Mouse (Mus musculus) forebrain, embryonic 16.5 days (tissue): ENCODE results near the gene Adh1. TPM values are rescaled to one million over a fixed set of nuclear protein-coding genes. Genes with fewer than 3 reads are reported as not detected.

Source experiments
- ATAC-seq: fragments of 200-750 bp; cut with Nextera tagmentation; 2 replicates; pipeline ENCODE4 v1.8.0; 2017; ENCODE audit warnings: mild to moderate bottlenecking, moderate library complexity
- H3K27ac ChIP-seq: fragments of 300-500 bp; sonication (generic); 2 replicates; pipeline ENCODE4 v1.5.1; 2014; ENCODE audit warnings: low read length, control low read depth
- H3K27me3 ChIP-seq: fragments of 300-500 bp; sonication (generic); replicated peaks from 2 replicates; pipeline ENCODE4 v1.6.1; 2014; ENCODE audit warnings: low read length; ENCODE audit not compliant: control insufficient read depth, insufficient read depth
- H3K36me3 ChIP-seq: fragments of 300-500 bp; sonication (generic); 2 replicates; pipeline ENCODE4 v1.6.1; 2014; ENCODE audit not compliant: control insufficient read depth, insufficient read depth
- H3K4me1 ChIP-seq: fragments of 300-500 bp; sonication (generic); replicated peaks from 2 replicates; pipeline ENCODE4 v1.6.1; 2014; ENCODE audit warnings: low read length; ENCODE audit not compliant: control insufficient read depth, insufficient read depth
- H3K4me2 ChIP-seq: fragments of 300-500 bp; sonication (generic); 2 replicates; pipeline ENCODE4 v1.6.1; 2014; ENCODE audit warnings: mild to moderate bottlenecking, low read length, control low read depth
- H3K4me3 ChIP-seq: fragments of 300-500 bp; sonication (generic); replicated peaks from 2 replicates; pipeline ENCODE4 v1.5.1; 2014; ENCODE audit warnings: mild to moderate bottlenecking, low read length, control low read depth
- H3K9ac ChIP-seq: fragments of 300-500 bp; sonication (generic); replicated peaks from 2 replicates; pipeline ENCODE4 v1.6.1; 2014; ENCODE audit warnings: low read depth, low read length, control low read depth
- H3K9me3 ChIP-seq: fragments of 300-500 bp; sonication (generic); 2 replicates; pipeline ENCODE4 v1.6.1; 2016; ENCODE audit warnings: low read length; ENCODE audit not compliant: control insufficient read depth
- WGBS: fragments of 180-500 bp; shearing (Covaris S2); extraction: QIAGEN DNeasy Blood & Tissue Kit; methylation state at CpG from one replicate; pipeline ENCODE4 v1.1.7; 2014; 5-methylcytosine and 5-hydroxymethylcytosine counted together
- polyA plus RNA-seq: library from polyadenylated mRNA; unstranded; fragments of >200 nt; fragmentation: Nextera tagmentation; extraction: Ambion mirVana; gene quantifications from 2 replicates; pipeline ENCODE4 v1.2.1, GENCODE M21; 2015

The Adh1 gene
- polyA plus RNA-seq, 1 experiment from 2014 or later, result 0.28 TPM

GRCm38 (mm10) chr3:138239461-138239860 is 21.3 kb upstream of the Adh1 start:
- Histone ChIP-seq H3K4me1 (peaks cover 6% of the 10 kb centered on the region), H3K9me3 (peaks cover 2% of the 10 kb centered on the region; the same call in 1 of the 2 replicates), H3K27ac (no peak overlapping the region), H3K9ac (no peak overlapping the region), H3K36me3 (no peaks in the 10 kb centered on the region), H3K4me3 (no peak overlapping the region), H3K27me3 (no peaks in the 10 kb centered on the region), H3K4me2 (no peak overlapping the region)
- 84% methylated on average over 6 of the region's 6 CpGs for WGBS
- no peak for ATAC-seq

- H3K27ac ChIP-seq, result no peak overlapping the region
- WGBS, result 95% methylated on average over 3 of the region's 3 CpGs
These were observed 20.4 kb upstream of the Adh1 start for GRCm38 (mm10) chr3:138240411-138240810.

GRCm38 (mm10) chr3:138240942-138241341 is 19.8 kb upstream of the Adh1 start:
- Histone ChIP-seq H3K27me3 (no peaks in the 10 kb centered on the region), H3K4me1 (peaks cover 6% of the 10 kb centered on the region), H3K9me3 (no peaks in the 10 kb centered on the region), H3K4me3 (no peak overlapping the region), H3K9ac (no peak overlapping the region), H3K36me3 (no peaks in the 10 kb centered on the region), H3K27ac (no peak overlapping the region), H3K4me2 (no peak overlapping the region)
- WGBS, result 71% methylated on average over 5 of the region's 5 CpGs
- no peak for ATAC-seq

More at GRCm38 (mm10) chr3:138240411-138240810, 20.4 kb upstream of the Adh1 start:
- no peaks in the 10 kb centered on the region for H3K27me3 ChIP-seq
- no peaks in the 10 kb centered on the region for H3K9me3 ChIP-seq
- H3K36me3 ChIP-seq, result no peaks in the 10 kb centered on the region
- peaks cover 6% of the 10 kb centered on the region for H3K4me1 ChIP-seq
- no peak overlapping the region for H3K4me2 ChIP-seq
- no peak for ATAC-seq
- no peak overlapping the region for H3K4me3 ChIP-seq
- no peak overlapping the region for H3K9ac ChIP-seq

GRCm38 (mm10) chr3:138241371-138241770 is 19.4 kb upstream of the Adh1 start:
- no peak for ATAC-seq
- no peak overlapping the region for H3K27ac ChIP-seq
- H3K4me3 ChIP-seq, result no peak overlapping the region
- peaks cover 6% of the 10 kb centered on the region for H3K4me1 ChIP-seq
- H3K9ac ChIP-seq, result no peak overlapping the region
- 61% methylated on average over 6 of the region's 6 CpGs for WGBS
- H3K27me3 ChIP-seq, result no peaks in the 10 kb centered on the region
- H3K9me3 ChIP-seq, result no peaks in the 10 kb centered on the region
- no peak overlapping the region for H3K4me2 ChIP-seq
- no peaks in the 10 kb centered on the region for H3K36me3 ChIP-seq

GRCm38 (mm10) chr3:138242021-138242726 is 18.6 kb upstream of the Adh1 start:
- no peak overlapping the region for H3K4me3 ChIP-seq
- no peaks in the 10 kb centered on the region for H3K9me3 ChIP-seq
- no peak overlapping the region for H3K27ac ChIP-seq
- H3K27me3 ChIP-seq, result no peaks in the 10 kb centered on the region
- no peak overlapping the region for H3K4me2 ChIP-seq
- 43% methylated on average over 14 of the region's 14 CpGs for WGBS
- H3K36me3 ChIP-seq, result no peaks in the 10 kb centered on the region
- peaks cover 6% of the 10 kb centered on the region for H3K4me1 ChIP-seq
- peak; percentile 67; the same call in 1 of the 2 replicates for ATAC-seq
- no peak overlapping the region for H3K9ac ChIP-seq

GRCm38 (mm10) chr3:138242933-138243332 is 17.9 kb upstream of the Adh1 start:
- Histone ChIP-seq H3K36me3 (no peaks in the 10 kb centered on the region), H3K9me3 (no peaks in the 10 kb centered on the region), H3K4me3 (no peak overlapping the region), H3K4me2 (no peak overlapping the region), H3K9ac (no peak overlapping the region), H3K27me3 (no peaks in the 10 kb centered on the region), H3K4me1 (peaks cover 6% of the 10 kb centered on the region), H3K27ac (no peak overlapping the region)
- ATAC-seq, result no peak
- 90% methylated on average over 6 of the region's 6 CpGs for WGBS

GRCm38 (mm10) chr3:138244338-138244874 is 16.4 kb upstream of the Adh1 start:
- Histone ChIP-seq H3K4me1 (peaks cover 6% of the 10 kb centered on the region), H3K9me3 (no peaks in the 10 kb centered on the region), H3K4me3 (no peak overlapping the region), H3K27ac (no peak overlapping the region), H3K9ac (no peak overlapping the region), H3K36me3 (no peaks in the 10 kb centered on the region), H3K4me2 (no peak overlapping the region), H3K27me3 (no peaks in the 10 kb centered on the region)
- 78% methylated on average over 7 of the region's 7 CpGs for WGBS
- ATAC-seq, result no peak

- Histone ChIP-seq H3K9me3 (no peaks in the 10 kb centered on the region), H3K4me1 (peaks cover 6% of the 10 kb centered on the region), H3K4me2 (no peak overlapping the region), H3K9ac (no peak overlapping the region), H3K27me3 (no peaks in the 10 kb centered on the region), H3K36me3 (no peaks in the 10 kb centered on the region), H3K27ac (no peak overlapping the region), H3K4me3 (no peak overlapping the region)
- ATAC-seq, result no peak
These were observed 14.2 kb upstream of the Adh1 start for GRCm38 (mm10) chr3:138246511-138247020.

GRCm38 (mm10) chr3:138247241-138247640 is 13.6 kb upstream of the Adh1 start:
- no peak overlapping the region for H3K4me2 ChIP-seq
- no peak for ATAC-seq
- 85% methylated on average over 4 of the region's 4 CpGs for WGBS
- H3K9me3 ChIP-seq, result no peaks in the 10 kb centered on the region
- H3K27ac ChIP-seq, result no peak overlapping the region
- no peaks in the 10 kb centered on the region for H3K27me3 ChIP-seq
- no peak overlapping the region for H3K9ac ChIP-seq
- peaks cover 2% of the 10 kb centered on the region for H3K4me1 ChIP-seq
- no peak overlapping the region for H3K4me3 ChIP-seq
- H3K36me3 ChIP-seq, result no peaks in the 10 kb centered on the region
